Mouse (Mus musculus) brown adipose tissue, adult 24 weeks (tissue): ENCODE results near the gene Rpl13a. TPM values are rescaled to one million over a fixed set of nuclear protein-coding genes. Genes with fewer than 3 reads are reported as not detected.
"Not testable (repeated sequence)": the region's sequence is repeated elsewhere in the genome, so short reads cannot be mapped to it uniquely, and the experiment has no call there.

Experiments
- H3K27ac ChIP-seq: fragments of 200-500 bp; replicated peaks from 2 replicates; pipeline ENCODE4 v1.5.1; 2012; ENCODE audit warnings: low read depth, mild to moderate bottlenecking, low read length
- H3K4me1 ChIP-seq: fragments of 200-500 bp; 2 replicates; pipeline ENCODE4 v1.6.1; 2012; ENCODE audit warnings: low read length, mixed read lengths; ENCODE audit not compliant: control insufficient read depth, insufficient read depth, insufficient read length
- H3K4me3 ChIP-seq: fragments of 200-500 bp; 2 replicates; pipeline ENCODE4 v1.5.1; 2012; ENCODE audit warnings: low read depth, mild to moderate bottlenecking, low read length, moderate library complexity; ENCODE audit not compliant: insufficient read depth
- polyA plus RNA-seq: library from polyadenylated mRNA; stranded (reverse); fragments of >200 nt; gene quantifications from 2 replicates; pipeline ENCODE4 v1.2.4, GENCODE M21; 2012; ENCODE audit not compliant: missing spikeins, insufficient read depth, insufficient read length

Gene Rpl13a
- polyA plus RNA-seq, 1 experiment: 1,142 TPM

- H3K4me1 ChIP-seq: no peaks in the 10 kb centered on the region
- no peak overlapping the region for H3K4me3 ChIP-seq
- H3K27ac ChIP-seq: no peak overlapping the region
Measured at GRCm38 (mm10) chr7:45162996-45163615, 34.5 kb upstream of the Rpl13a start.

GRCm38 (mm10) chr7:45162551-45162950 is 34.0 kb upstream of the Rpl13a start:
- H3K4me3 ChIP-seq: no peak overlapping the region
- H3K27ac ChIP-seq: no peak overlapping the region

GRCm38 (mm10) chr7:45161612-45162473 is 33.3 kb upstream of the Rpl13a start:
- H3K4me3 ChIP-seq: peak overlapping the region; percentile 46
- H3K4me1 ChIP-seq: no peaks in the 10 kb centered on the region
- H3K27ac ChIP-seq: no peak overlapping the region

More at GRCm38 (mm10) chr7:45162551-45162950, 34.0 kb upstream of the Rpl13a start:
- H3K4me1 ChIP-seq: no peaks in the 10 kb centered on the region

- Histone ChIP-seq H3K4me1 (no peaks in the 10 kb centered on the region), H3K4me3 (no peak overlapping the region), H3K27ac (no peak overlapping the region)
Measured at GRCm38 (mm10) chr7:45160866-45161265, 32.3 kb upstream of the Rpl13a start.

- Histone ChIP-seq H3K4me3 (no peak overlapping the region), H3K27ac (no peak overlapping the region), H3K4me1 (no peaks in the 10 kb centered on the region)
Measured at GRCm38 (mm10) chr7:45160316-45160800, 31.8 kb upstream of the Rpl13a start.

- H3K4me3 ChIP-seq: no peak overlapping the region
- H3K4me1 ChIP-seq: no peaks in the 10 kb centered on the region
- H3K27ac ChIP-seq: no peak overlapping the region
Measured at GRCm38 (mm10) chr7:45158991-45159390, 30.4 kb upstream of the Rpl13a start.

GRCm38 (mm10) chr7:45157459-45157858 is 28.9 kb upstream of the Rpl13a start:
- Histone ChIP-seq H3K27ac (no peak overlapping the region), H3K4me3 (no peak overlapping the region), H3K4me1 (no peaks in the 10 kb centered on the region)

- Histone ChIP-seq H3K4me1 (no peaks in the 10 kb centered on the region), H3K4me3 (no peak overlapping the region), H3K27ac (no peak overlapping the region)
Measured at GRCm38 (mm10) chr7:45156206-45156605, 27.6 kb upstream of the Rpl13a start.

GRCm38 (mm10) chr7:45155590-45155989 is 27.0 kb upstream of the Rpl13a start:
- H3K4me1 ChIP-seq: no peaks in the 10 kb centered on the region; the same call in 1 of the 2 replicates
- H3K27ac ChIP-seq: no peak overlapping the region
- no peak overlapping the region for H3K4me3 ChIP-seq

GRCm38 (mm10) chr7:45154993-45155514 is 26.5 kb upstream of the Rpl13a start:
- Histone ChIP-seq H3K27ac (peak overlapping the region; percentile 35; the same call in 1 of the 2 replicates), H3K4me1 (no peaks in the 10 kb centered on the region; the same call in 1 of the 2 replicates), H3K4me3 (peak overlapping the region; percentile 43)

- peak within 1 kb of the TSS; percentile 99 for H3K27ac ChIP-seq
- H3K4me1 ChIP-seq: no peaks in the 10 kb centered on the region; the same call in 1 of the 2 replicates
Measured at GRCm38 (mm10) chr7:45154096-45154992, 25.8 kb upstream of the Rpl13a start, which contains the start of the genes Pih1d1 and Aldh16a1. Gene Pih1d1 (plus strand): TSS chr7:45154303. Gene Aldh16a1 (minus strand): TSS chr7:45154584.

GRCm38 (mm10) chr7:45153586-45153985 is 25.0 kb upstream of the Rpl13a start:
- peak overlapping the region; percentile 91 for H3K27ac ChIP-seq
- no peaks in the 10 kb centered on the region; the same call in 1 of the 2 replicates for H3K4me1 ChIP-seq
- H3K4me3 ChIP-seq: peak overlapping the region; percentile 92

More at GRCm38 (mm10) chr7:45154096-45154992, 25.8 kb upstream of the Rpl13a start, which contains the start of the genes Pih1d1 and Aldh16a1:
- peak within 1 kb of the TSS; percentile 92 for H3K4me3 ChIP-seq

GRCm38 (mm10) chr7:45153052-45153451 is 24.5 kb upstream of the Rpl13a start:
- H3K27ac ChIP-seq, H3K4me3 ChIP-seq, H3K4me1 ChIP-seq: not testable (repeated sequence)

- H3K4me3 ChIP-seq: no peak overlapping the region
- no peaks in the 10 kb centered on the region; the same call in 1 of the 2 replicates for H3K4me1 ChIP-seq
- 0 out of 2 replicates have a peak overlapping the region, but pooled peaks have one; percentile 12 for H3K27ac ChIP-seq
Measured at GRCm38 (mm10) chr7:45151303-45151702, 22.7 kb upstream of the Rpl13a start.
